Mouse (Mus musculus) spleen, postnatal 10 days (tissue): Measurements from ENCODE around the gene Mif4gd.

Source experiments
- DNase-seq, 2 experiments: peaks; one replicate each; pipeline ENCODE4 v3.0.0; 2021 to 2022; ENCODE audit warnings: low spot score in 2 of 2

The Mif4gd gene

GRCm38 (mm10) chr11:115579080-115579479 is 33.7 kb downstream of the Mif4gd start:
- no peak for DNase-seq

GRCm38 (mm10) chr11:115564961-115565360 is 47.8 kb downstream of the Mif4gd start:
- no peak for DNase-seq

- peak; percentile 96 to 99 for DNase-seq
These were observed 48.5 kb downstream of the Mif4gd start, which contains the start of gene Nup85 for GRCm38 (mm10) chr11:115564064-115564809. Gene Nup85 (plus strand): TSS chr11:115564434.

- peak; percentile 20 to 40 for DNase-seq
These were observed 49.4 kb downstream of the Mif4gd start for GRCm38 (mm10) chr11:115563406-115563805.
